Mouse (Mus musculus) G1E (cell line): ENCODE results near the gene Gm12258. TPM values are rescaled to one million over a fixed set of nuclear protein-coding genes. Genes with fewer than 3 reads are reported as not detected.

Experiments used
- ATAC-seq: 2 replicates; pipeline ENCODE4 v1.8.0; 2016; ENCODE audit warnings: mild to moderate bottlenecking; ENCODE audit not compliant: insufficient number of reproducible peaks, poor library complexity, low FRiP score, severe bottlenecking; ENCODE audit errors: extremely low read depth
- DNase-seq: peaks from one replicate; pipeline ENCODE4 v3.0.0; 2012; ENCODE audit warnings: low spot score
- H3K27me3 ChIP-seq: 2 replicates; pipeline ENCODE4 v1.6.1; 2012; ENCODE audit warnings: mild to moderate bottlenecking, low read length, inconsistent platforms; ENCODE audit not compliant: insufficient read depth
- H3K36me3 ChIP-seq: replicated peaks from 2 replicates; pipeline ENCODE3; 2012; ENCODE audit warnings: mild to moderate bottlenecking, inconsistent platforms
- H3K4me1 ChIP-seq: 2 replicates; pipeline ENCODE4 v1.6.1; 2012; ENCODE audit warnings: low read depth, low read length, inconsistent platforms, mixed read lengths; ENCODE audit not compliant: insufficient read depth
- H3K4me3 ChIP-seq: 2 replicates; pipeline ENCODE4 v1.5.1; 2012; ENCODE audit warnings: low read depth, mild to moderate bottlenecking, inconsistent platforms, low read length, moderate library complexity, mixed read lengths
- H3K9me3 ChIP-seq: replicated peaks from 2 replicates; pipeline ENCODE4 v1.6.1; 2012; ENCODE audit warnings: inconsistent platforms
- CTCF ChIP-seq: IDR thresholded peaks from 2 replicates; pipeline ENCODE4 v1.5.1; 2012; ENCODE audit warnings: low read depth, low read length, inconsistent platforms, mixed read lengths
- GATA1 ChIP-seq: IDR thresholded peaks from 2 replicates; pipeline ENCODE4 v1.6.1; 2012; ENCODE audit warnings: borderline replicate concordance, low read length, inconsistent platforms, mixed read lengths
- GATA2 ChIP-seq: IDR thresholded peaks from 2 replicates; pipeline ENCODE4 v1.6.1; 2012; ENCODE audit warnings: low read depth, low read length, inconsistent platforms, borderline replicate concordance
- POLR2AphosphoS5 ChIP-seq: IDR thresholded peaks from 2 replicates; pipeline ENCODE4 v1.6.1; 2012; ENCODE audit warnings: low read depth, low read length, inconsistent platforms; ENCODE audit not compliant: insufficient replicate concordance
- TAL1 ChIP-seq: conservative IDR thresholded peaks from 2 replicates; pipeline ENCODE4 v1.6.1; 2012; ENCODE audit warnings: low read depth, low read length, inconsistent platforms, mixed read lengths
- polyA plus RNA-seq: library from polyadenylated mRNA; stranded (reverse); fragments of >175 nt; gene quantifications from 2 replicates; pipeline ENCODE4 v1.2.3, GENCODE M21; 2012
- total RNA-seq, 2 experiments: library from RNA; stranded (forward) in 1 of 2; stranded (reverse) in 1 of 2; fragments of 200-1000 nt in 1 of 2; fragments of >200 nt in 1 of 2; fragmentation: Nextera tagmentation in 1 of 2; gene quantifications; 2 replicates each; pipeline ENCODE4 v1.2.3; 2014 to 2017

The Gm12258 gene
- total and polyA plus RNA-seq, 3 experiments = 0.62 to 15.1 (median 8.7) TPM

DNA sequence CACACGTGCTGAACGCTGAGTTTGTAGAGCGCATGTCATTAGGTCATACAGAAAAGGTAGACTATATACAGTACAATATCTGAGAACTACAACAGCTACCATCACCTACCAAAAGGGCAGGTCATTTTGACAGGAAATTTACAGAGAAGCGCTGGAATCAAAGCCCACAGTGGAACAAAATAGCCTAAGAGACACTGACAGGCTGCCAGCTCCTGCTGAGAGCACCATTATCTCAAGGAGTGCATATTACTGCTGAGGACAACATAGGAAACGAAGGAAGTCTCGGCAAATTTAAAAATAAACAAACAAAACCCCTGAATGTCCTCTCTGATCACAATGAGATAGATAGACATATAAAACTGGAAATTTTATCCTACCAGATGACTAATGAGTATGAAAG is 50.5 kb downstream of the Gm12258 start:
- no peak for DNase-seq
- no peaks in the 10 kb centered on the region for H3K27me3 ChIP-seq
- no peak for TF ChIP-seq TAL1
- no peak for TF ChIP-seq CTCF
- TF ChIP-seq POLR2AphosphoS5 = no peak
- no peak for TF ChIP-seq GATA1
- no peak for TF ChIP-seq GATA2
- no peak for ATAC-seq
- H3K36me3 ChIP-seq = peaks cover 82% of the 10 kb centered on the region
- H3K4me3 ChIP-seq = no peak overlapping the region
- no peaks in the 10 kb centered on the region for H3K9me3 ChIP-seq
- peaks cover 2% of the 10 kb centered on the region for H3K4me1 ChIP-seq

- Histone ChIP-seq H3K27me3 (no peaks in the 10 kb centered on the region), H3K9me3 (no peaks in the 10 kb centered on the region), H3K4me3 (no peak overlapping the region), H3K4me1 (peaks cover 19% of the 10 kb centered on the region), H3K36me3 (peaks cover 58% of the 10 kb centered on the region)
- ATAC-seq = no peak
- no peak for DNase-seq
- no peak for TF ChIP-seq GATA2
- TF ChIP-seq GATA1 = no peak
- TF ChIP-seq POLR2AphosphoS5 = no peak
- no peak for TF ChIP-seq TAL1
- TF ChIP-seq CTCF = no peak
Observed at GRCm38 (mm10) chr11:58901080-58901479, 54.1 kb downstream of the Gm12258 start.

DNA sequence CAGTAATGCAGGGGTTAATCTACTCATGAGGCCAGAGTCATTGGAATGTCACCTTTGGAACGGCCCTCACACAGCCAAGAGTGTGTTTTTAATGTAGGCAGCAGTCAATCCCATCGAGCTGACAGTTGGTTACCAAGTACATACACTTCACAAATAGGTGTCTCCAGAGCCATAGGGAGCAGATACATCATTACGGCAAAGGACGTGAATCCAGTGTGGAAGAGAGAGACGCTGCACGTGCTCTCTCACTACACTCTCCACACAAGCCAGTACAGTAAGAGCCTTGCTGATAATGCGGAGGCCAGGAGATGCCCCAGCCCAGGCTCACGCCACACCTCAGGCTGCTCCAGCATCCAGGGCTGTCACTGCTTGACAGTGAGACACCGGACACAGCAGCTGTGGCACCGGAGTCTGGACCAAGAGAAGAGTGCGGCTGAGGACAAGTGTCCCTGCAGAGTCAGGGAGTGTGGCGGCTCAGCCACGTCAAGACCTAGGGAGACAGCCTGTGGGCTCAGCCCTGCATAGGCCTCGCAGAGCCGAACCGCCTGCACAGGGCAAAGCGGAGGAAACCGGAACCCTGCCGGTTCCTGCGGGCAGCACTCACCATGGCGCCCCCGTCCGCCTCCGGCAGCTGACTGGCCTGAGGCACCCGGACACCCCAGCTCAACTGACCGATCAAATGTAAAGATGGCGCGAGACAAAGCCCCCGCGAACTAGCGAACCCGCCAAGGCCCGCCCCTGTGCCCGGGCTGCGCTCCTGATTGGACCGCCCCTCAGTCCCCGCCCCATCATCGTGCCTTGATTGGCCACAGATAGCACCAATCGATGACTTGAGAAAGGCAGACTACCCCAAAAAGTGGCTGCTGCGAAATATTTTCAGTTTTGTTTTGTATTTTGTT is 56.8 kb downstream of the Gm12258 start, which contains the start of gene Zfp39:
Gene Zfp39, minus strand, starts transcription at position 715 of the 899 bp plus-strand sequence.
- peak; percentile 99 for DNase-seq
- H3K27me3 ChIP-seq = no peaks in the 10 kb centered on the region
- H3K4me1 ChIP-seq = peaks cover 19% of the 10 kb centered on the region
- H3K36me3 ChIP-seq = peaks cover 37% of the 10 kb centered on the region
- peak; percentile 97 for ATAC-seq
- no peaks in the 10 kb centered on the region for H3K9me3 ChIP-seq
- no peak for TF ChIP-seq TAL1
- H3K4me3 ChIP-seq = peak within 1 kb of the TSS; percentile 75

DNA sequence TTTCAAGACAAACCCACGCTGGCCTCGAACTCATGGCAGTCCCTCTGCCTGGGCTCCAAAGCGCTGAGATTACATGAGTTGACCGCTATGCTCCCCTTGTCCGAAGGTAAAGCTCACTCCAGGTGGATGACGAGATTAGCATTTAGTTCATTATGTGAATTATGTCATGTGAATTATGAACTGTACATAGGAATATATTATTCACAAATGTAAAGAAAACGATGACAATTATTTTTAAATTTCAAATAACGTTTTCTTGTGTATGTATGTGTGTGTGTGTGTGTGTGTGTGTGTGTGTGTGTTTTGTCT is 57.4 kb downstream of the Gm12258 start:
- peaks cover 19% of the 10 kb centered on the region for H3K4me1 ChIP-seq
- H3K27me3 ChIP-seq = no peaks in the 10 kb centered on the region
- DNase-seq = no peak
- H3K4me3 ChIP-seq = peak overlapping the region; percentile 75
- ATAC-seq = no peak
- TF ChIP-seq CTCF (no peak), POLR2AphosphoS5 (no peak), TAL1 (no peak), GATA1 (no peak), GATA2 (no peak)
- peaks cover 31% of the 10 kb centered on the region for H3K36me3 ChIP-seq
- no peaks in the 10 kb centered on the region for H3K9me3 ChIP-seq

- Histone ChIP-seq H3K9me3 (no peaks in the 10 kb centered on the region), H3K4me1 (peaks cover 19% of the 10 kb centered on the region), H3K27me3 (no peaks in the 10 kb centered on the region), H3K36me3 (peaks cover 29% of the 10 kb centered on the region), H3K4me3 (no peak overlapping the region; the same call in 1 of the 2 replicates)
- DNase-seq (peak; percentile 37), ATAC-seq (no peak)
- TF ChIP-seq CTCF (no peak), POLR2AphosphoS5 (no peak), TAL1 (no peak), GATA2 (no peak), GATA1 (no peak)
Observed at GRCm38 (mm10) chr11:58904838-58905237, 57.9 kb downstream of the Gm12258 start.

Other genes starting within 250 kb of the Gm12258 start
Only the 20 nearest of the 23 such genes appear.
- not detected in 2 replicates for gene Olfr322, start 188.4 kb upstream of the Gm12258 start, total RNA-seq (2014; fragmentation: Nextera tagmentation)
- under 0.01 and 0.16 TPM in 2 replicates for gene Olfr322, start 188.4 kb upstream of the Gm12258 start, total RNA-seq (2017)
- not detected in 2 replicates for gene Olfr322, start 188.4 kb upstream of the Gm12258 start, polyA plus RNA-seq
- gene Olfr320, start 166.1 kb upstream of the Gm12258 start, total RNA-seq (2014; fragmentation: Nextera tagmentation) = not detected in 2 replicates
- 0.06 TPM in 1 of 2 replicates, not detected in the other for gene Olfr320, start 166.1 kb upstream of the Gm12258 start, total RNA-seq (2017)
- not detected in 2 replicates for gene Olfr320, start 166.1 kb upstream of the Gm12258 start, polyA plus RNA-seq
- gene Olfr319, start 148.0 kb upstream of the Gm12258 start, total RNA-seq (2014; fragmentation: Nextera tagmentation) = not detected in 2 replicates
- 0.27 TPM in 1 of 2 replicates, not detected in the other for gene Olfr319, start 148.0 kb upstream of the Gm12258 start, total RNA-seq (2017)
- gene Olfr319, start 148.0 kb upstream of the Gm12258 start, polyA plus RNA-seq = not detected in 2 replicates
- gene Olfr318, start 123.1 kb upstream of the Gm12258 start, total RNA-seq (2014; fragmentation: Nextera tagmentation) = 0.45 TPM in 1 of 2 replicates, not detected in the other
- gene Olfr318, start 123.1 kb upstream of the Gm12258 start, total RNA-seq (2017) = 0.06 and 0.33 TPM in 2 replicates
- not detected in 2 replicates for gene Olfr318, start 123.1 kb upstream of the Gm12258 start, polyA plus RNA-seq
- gene Olfr317, start 107.9 kb upstream of the Gm12258 start, total RNA-seq (2014; fragmentation: Nextera tagmentation) = not detected in 2 replicates
- not detected in 2 replicates for gene Olfr317, start 107.9 kb upstream of the Gm12258 start, total RNA-seq (2017)
- not detected in 2 replicates for gene Olfr317, start 107.9 kb upstream of the Gm12258 start, polyA plus RNA-seq
- gene Olfr316, start 94.4 kb upstream of the Gm12258 start, total RNA-seq (2014; fragmentation: Nextera tagmentation) = not detected in 2 replicates
- 0.06 and 0.33 TPM in 2 replicates for gene Olfr316, start 94.4 kb upstream of the Gm12258 start, total RNA-seq (2017)
- gene Olfr316, start 94.4 kb upstream of the Gm12258 start, polyA plus RNA-seq = not detected in 2 replicates
- gene Olfr315, start 74.0 kb upstream of the Gm12258 start, total RNA-seq (2014; fragmentation: Nextera tagmentation) = not detected in 2 replicates
- not detected in 2 replicates for gene Olfr315, start 74.0 kb upstream of the Gm12258 start, total RNA-seq (2017)
- gene Olfr315, start 74.0 kb upstream of the Gm12258 start, polyA plus RNA-seq = not detected in 2 replicates
- not detected in 2 replicates for gene Olfr314, start 64.2 kb upstream of the Gm12258 start, total RNA-seq (2014; fragmentation: Nextera tagmentation)
- gene Olfr314, start 64.2 kb upstream of the Gm12258 start, total RNA-seq (2017) = 0.05 and 0.06 TPM in 2 replicates
- not detected in 2 replicates for gene Olfr314, start 64.2 kb upstream of the Gm12258 start, polyA plus RNA-seq
- gene Fam183b, start 45.2 kb upstream of the Gm12258 start, total RNA-seq (2014; fragmentation: Nextera tagmentation) = not detected in 2 replicates
- gene Fam183b, start 45.2 kb upstream of the Gm12258 start, total RNA-seq (2017) = not detected in 2 replicates
- gene Fam183b, start 45.2 kb upstream of the Gm12258 start, polyA plus RNA-seq = not detected in 2 replicates
- not detected in 2 replicates for gene Olfr313, start 32.2 kb upstream of the Gm12258 start, total RNA-seq (2014; fragmentation: Nextera tagmentation)
- gene Olfr313, start 32.2 kb upstream of the Gm12258 start, total RNA-seq (2017) = 0.11 TPM in 1 of 2 replicates, not detected in the other
- not detected in 2 replicates for gene Olfr313, start 32.2 kb upstream of the Gm12258 start, polyA plus RNA-seq
- gene Olfr312, start 17.9 kb upstream of the Gm12258 start, total RNA-seq (2014; fragmentation: Nextera tagmentation) = not detected in 2 replicates
- gene Olfr312, start 17.9 kb upstream of the Gm12258 start, total RNA-seq (2017) = 0.05 and 0.64 TPM in 2 replicates
- gene Olfr312, start 17.9 kb upstream of the Gm12258 start, polyA plus RNA-seq = not detected in 2 replicates
- not detected in 2 replicates for gene Olfr311, start 7.9 kb upstream of the Gm12258 start, total RNA-seq (2014; fragmentation: Nextera tagmentation)
- gene Olfr311, start 7.9 kb upstream of the Gm12258 start, total RNA-seq (2017) = 0.33 TPM in 1 of 2 replicates, not detected in the other
- not detected in 2 replicates for gene Olfr311, start 7.9 kb upstream of the Gm12258 start, polyA plus RNA-seq
- gene 2810021J22Rik, start 20.1 kb downstream of the Gm12258 start, total RNA-seq (2014; fragmentation: Nextera tagmentation) = 1.5 and 10.3 TPM in 2 replicates
- 0.46 and 1.7 TPM in 2 replicates for gene 2810021J22Rik, start 20.1 kb downstream of the Gm12258 start, total RNA-seq (2017)
- gene 2810021J22Rik, start 20.1 kb downstream of the Gm12258 start, polyA plus RNA-seq = 0.02 TPM in 2 replicates
- gene Zfp39, start 57.1 kb downstream of the Gm12258 start, total RNA-seq (2014; fragmentation: Nextera tagmentation) = 22.0 and 22.6 TPM in 2 replicates
- 5.5 and 7.0 TPM in 2 replicates for gene Zfp39, start 57.1 kb downstream of the Gm12258 start, total RNA-seq (2017)
- 0.80 and 0.85 TPM in 2 replicates for gene Zfp39, start 57.1 kb downstream of the Gm12258 start, polyA plus RNA-seq
- 17.5 TPM in 1 of 2 replicates, not detected in the other for gene Btnl10, start 70.8 kb downstream of the Gm12258 start, total RNA-seq (2014; fragmentation: Nextera tagmentation)
- under 0.01 TPM in 1 of 2 replicates, not detected in the other for gene Btnl10, start 70.8 kb downstream of the Gm12258 start, total RNA-seq (2017)
- gene Btnl10, start 70.8 kb downstream of the Gm12258 start, polyA plus RNA-seq = not detected in 2 replicates
- 55.7 and 55.8 TPM in 2 replicates for gene Rnf187, start 91.8 kb downstream of the Gm12258 start, total RNA-seq (2014; fragmentation: Nextera tagmentation)
- 72.8 and 106 TPM in 2 replicates for gene Rnf187, start 91.8 kb downstream of the Gm12258 start, total RNA-seq (2017)
- 225 and 312 TPM in 2 replicates for gene Rnf187, start 91.8 kb downstream of the Gm12258 start, polyA plus RNA-seq
- gene Hist3h2ba, start 101.8 kb downstream of the Gm12258 start, total RNA-seq (2014; fragmentation: Nextera tagmentation) = 2.7 and 23.2 TPM in 2 replicates
- gene Hist3h2ba, start 101.8 kb downstream of the Gm12258 start, total RNA-seq (2017) = 6.0 and 7.1 TPM in 2 replicates
- gene Hist3h2ba, start 101.8 kb downstream of the Gm12258 start, polyA plus RNA-seq = 0.20 TPM in 1 of 2 replicates, not detected in the other
- gene Hist3h2a, start 107.5 kb downstream of the Gm12258 start, total RNA-seq (2014; fragmentation: Nextera tagmentation) = 93.3 and 107 TPM in 2 replicates
- gene Hist3h2a, start 107.5 kb downstream of the Gm12258 start, total RNA-seq (2017) = 108 and 128 TPM in 2 replicates
- gene Hist3h2a, start 107.5 kb downstream of the Gm12258 start, polyA plus RNA-seq = 6.2 and 13.5 TPM in 2 replicates
- gene Trim17, start 107.5 kb downstream of the Gm12258 start, total RNA-seq (2014; fragmentation: Nextera tagmentation) = not detected in 2 replicates
- gene Trim17, start 107.5 kb downstream of the Gm12258 start, total RNA-seq (2017) = 0.11 and 0.12 TPM in 2 replicates
- gene Trim17, start 107.5 kb downstream of the Gm12258 start, polyA plus RNA-seq = 0.12 and 7.5 TPM in 2 replicates
- gene Trim11, start 130.9 kb downstream of the Gm12258 start, total RNA-seq (2014; fragmentation: Nextera tagmentation) = 44.7 and 48.2 TPM in 2 replicates
- 32.3 and 36.4 TPM in 2 replicates for gene Trim11, start 130.9 kb downstream of the Gm12258 start, total RNA-seq (2017)
- gene Trim11, start 130.9 kb downstream of the Gm12258 start, polyA plus RNA-seq = 69.3 and 75.9 TPM in 2 replicates